Mouse (Mus musculus) splenic B cell, adult 2 months (primary cell): ENCODE measurements at regions not wholly inside any gene's neighbourhood (a gene's known extent, or its start where the extent isn't known, plus 50 kb on each side); places are given as distances from the start of the nearest gene placed in this dataset.

ENCODE experiments used
- DNase-seq: peaks from one replicate; pipeline ENCODE4 v3.0.0-alpha.2; 2011; ENCODE audit warnings: low read depth, low spot score
- H3K27me3 ChIP-seq: 2 replicates; pipeline ENCODE4 v1.6.1; 2012; ENCODE audit warnings: mild to moderate bottlenecking, low read length, moderate library complexity, mixed read lengths; ENCODE audit not compliant: control insufficient read depth, poor library complexity, insufficient read depth, severe bottlenecking
- H3K36me3 ChIP-seq: 2 replicates; pipeline ENCODE4 v1.6.1; 2012; ENCODE audit warnings: mild to moderate bottlenecking, low read length, moderate library complexity, mixed read lengths; ENCODE audit not compliant: control insufficient read depth, poor library complexity, insufficient read depth, severe bottlenecking

DNA sequence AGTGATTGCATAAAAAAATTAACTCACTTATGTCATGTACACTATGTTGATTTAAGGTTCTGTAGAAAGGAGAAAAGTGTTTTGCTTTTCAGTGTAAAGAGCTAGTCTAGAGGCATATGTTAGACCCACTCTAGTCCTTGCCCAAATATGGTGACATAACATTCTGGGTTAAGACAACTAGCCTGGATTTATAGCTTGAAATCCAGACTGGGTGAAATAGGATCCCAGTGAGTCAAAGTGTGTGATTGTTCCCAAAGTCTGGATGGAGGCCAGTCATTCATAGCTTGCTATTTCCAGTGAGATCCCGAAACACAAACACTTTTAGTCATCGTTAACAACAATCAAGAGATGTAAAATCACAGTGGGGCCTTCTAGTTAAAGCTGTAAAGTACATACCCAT lies 110.5 kb upstream of the Fn1 start:
- no peaks in the 10 kb centered on the region for H3K27me3 ChIP-seq
- no peaks in the 10 kb centered on the region for H3K36me3 ChIP-seq
- no peak for DNase-seq

DNA sequence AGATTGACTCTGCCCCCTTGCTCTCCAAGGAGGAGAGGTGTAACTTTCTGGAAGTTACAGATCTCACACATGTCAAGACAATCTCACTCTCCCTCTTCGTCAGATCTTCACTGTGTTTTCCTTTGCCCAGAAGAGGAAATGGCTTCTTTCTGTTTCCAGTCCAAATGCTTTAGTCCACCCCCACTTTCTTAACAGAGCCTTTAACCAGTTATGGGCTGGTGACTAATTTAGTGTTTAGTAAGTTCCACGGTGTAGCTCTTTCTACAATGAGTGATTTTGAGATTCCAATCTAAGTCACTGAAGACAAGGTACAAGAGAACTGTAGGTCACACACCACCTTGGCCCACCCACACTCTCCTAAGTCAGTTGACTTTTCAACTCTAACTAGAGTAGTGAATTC lies 107.3 kb upstream of the Fn1 start:
- Histone ChIP-seq H3K27me3 (no peaks in the 10 kb centered on the region), H3K36me3 (no peaks in the 10 kb centered on the region)
- DNase-seq, result no peak

DNA sequence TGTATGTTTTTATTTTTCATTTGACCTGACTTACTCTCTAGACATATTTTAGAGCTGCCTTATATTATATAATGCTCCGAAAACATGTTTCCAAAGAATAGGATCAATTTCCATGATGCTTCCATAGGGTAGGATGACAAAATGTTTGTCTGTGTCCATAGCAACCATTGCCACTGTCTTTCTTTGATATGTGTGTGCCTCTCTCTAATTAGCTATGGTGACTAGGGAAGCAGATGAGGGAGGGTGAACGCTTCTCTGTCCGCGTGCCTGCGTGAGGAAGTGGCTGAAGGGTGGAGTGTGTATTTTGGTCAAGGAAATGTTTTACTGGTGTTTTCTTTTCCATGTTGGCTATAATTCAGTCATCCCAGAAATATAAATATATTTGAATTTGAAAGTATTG lies 104.2 kb upstream of the Fn1 start:
- Histone ChIP-seq H3K27me3 (no peaks in the 10 kb centered on the region), H3K36me3 (no peaks in the 10 kb centered on the region)
- no peak for DNase-seq

DNA sequence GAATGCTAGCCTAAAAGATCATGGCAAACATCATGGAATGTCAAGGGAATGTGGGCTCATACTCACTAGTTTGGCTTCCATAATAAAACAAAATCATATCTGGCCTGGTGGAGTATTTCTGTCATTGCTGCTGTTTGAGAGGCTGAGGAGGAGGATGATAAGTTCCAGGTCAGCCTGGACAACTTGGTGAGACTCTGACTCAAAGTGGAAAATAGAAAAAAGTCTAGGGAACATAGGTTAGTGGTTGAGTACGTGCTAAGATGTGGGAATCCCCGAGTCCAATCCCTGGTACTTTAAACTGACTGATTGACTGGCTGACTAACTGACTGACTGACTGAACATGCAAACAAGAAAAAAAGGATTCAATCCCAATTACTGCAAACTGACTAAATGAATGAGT lies 103.2 kb upstream of the Fn1 start:
- DNase-seq, result no peak
- Histone ChIP-seq H3K27me3 (no peaks in the 10 kb centered on the region), H3K36me3 (no peaks in the 10 kb centered on the region)

DNA sequence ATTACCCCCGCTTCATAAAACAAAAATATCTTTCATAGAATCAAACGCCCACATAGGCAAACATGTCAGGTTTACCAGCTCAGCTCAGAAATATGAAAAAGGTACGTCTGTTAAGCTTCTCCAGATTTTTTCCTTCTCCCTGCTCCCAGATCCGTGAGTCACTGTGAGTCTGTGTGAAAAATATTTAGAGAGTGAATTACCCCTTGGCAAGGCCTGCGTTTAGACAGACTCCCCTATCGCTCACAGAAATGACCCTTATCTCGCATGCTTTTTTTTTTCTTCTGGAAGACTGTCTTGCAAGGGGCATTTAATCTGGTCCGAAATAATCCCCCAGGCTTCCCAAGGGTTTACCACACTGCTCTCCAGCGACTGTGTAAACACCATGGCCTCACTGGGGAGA lies 102.4 kb upstream of the Fn1 start:
- DNase-seq, result no peak
- no peaks in the 10 kb centered on the region for H3K36me3 ChIP-seq
- no peaks in the 10 kb centered on the region for H3K27me3 ChIP-seq

DNA sequence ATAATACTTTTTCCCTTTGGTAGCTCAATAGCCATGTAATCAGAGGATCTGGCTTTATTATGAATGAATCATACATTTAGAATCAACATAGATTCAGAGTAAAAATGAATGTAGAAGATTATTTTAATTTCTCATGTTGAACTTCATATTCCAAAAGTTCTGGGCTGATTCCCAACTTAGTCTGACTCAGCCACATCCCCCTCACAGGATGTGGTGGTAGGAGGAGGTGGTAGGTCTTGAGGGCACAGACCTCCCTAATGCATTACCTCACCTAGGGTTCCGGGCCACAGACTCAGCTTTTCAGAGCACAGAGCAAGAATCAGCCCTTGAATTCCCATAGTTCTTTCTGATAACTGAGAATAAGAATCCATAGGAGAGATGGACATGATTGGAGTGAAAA lies 99.4 kb upstream of the Fn1 start:
- no peaks in the 10 kb centered on the region for H3K36me3 ChIP-seq
- no peak for DNase-seq

DNA sequence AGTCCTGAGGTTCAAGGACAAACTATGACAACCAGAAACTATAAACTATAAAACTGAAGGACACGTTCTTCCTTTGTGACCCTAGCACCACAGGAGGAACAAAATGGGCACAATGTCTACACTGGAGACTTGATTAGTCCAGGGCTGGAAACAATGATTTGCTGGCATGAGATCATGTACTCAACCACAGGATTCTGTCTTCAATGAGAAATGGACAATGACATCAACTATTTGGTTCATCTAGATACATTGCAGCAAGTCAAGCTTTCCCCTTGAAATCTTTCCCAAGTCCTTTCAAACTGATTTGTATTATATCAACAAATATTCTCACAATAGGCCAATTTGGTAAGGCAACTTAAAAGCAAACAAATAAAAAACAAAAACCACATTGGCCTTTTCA lies 98.6 kb upstream of the Fn1 start:
- no peak for DNase-seq
- no peaks in the 10 kb centered on the region for H3K36me3 ChIP-seq
- no peaks in the 10 kb centered on the region for H3K27me3 ChIP-seq

More for the DNA sequence above, 99.4 kb upstream of the Fn1 start:
- H3K27me3 ChIP-seq, result no peaks in the 10 kb centered on the region

DNA sequence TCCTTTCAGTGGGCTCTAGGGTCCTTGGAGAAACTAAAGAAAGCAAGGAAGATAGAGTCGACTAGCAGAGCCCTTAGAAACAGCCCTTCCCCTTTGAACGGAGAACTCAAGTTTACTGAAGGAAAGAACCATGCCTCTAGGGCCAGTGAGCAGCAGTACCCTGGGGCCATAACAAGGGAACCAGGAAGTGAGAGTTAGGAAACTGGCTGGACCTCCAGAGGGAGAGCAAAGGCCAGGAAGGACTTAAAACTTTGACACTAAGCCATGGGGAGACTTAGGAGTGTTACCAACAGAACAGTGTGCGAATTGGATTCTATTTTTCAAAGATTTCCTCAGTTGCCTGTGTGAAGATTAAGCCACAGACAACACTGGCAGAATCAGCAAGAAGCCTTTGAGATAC lies 82.6 kb upstream of the Fn1 start:
- no peaks in the 10 kb centered on the region for H3K36me3 ChIP-seq
- H3K27me3 ChIP-seq, result no peaks in the 10 kb centered on the region
- DNase-seq, result no peak

DNA sequence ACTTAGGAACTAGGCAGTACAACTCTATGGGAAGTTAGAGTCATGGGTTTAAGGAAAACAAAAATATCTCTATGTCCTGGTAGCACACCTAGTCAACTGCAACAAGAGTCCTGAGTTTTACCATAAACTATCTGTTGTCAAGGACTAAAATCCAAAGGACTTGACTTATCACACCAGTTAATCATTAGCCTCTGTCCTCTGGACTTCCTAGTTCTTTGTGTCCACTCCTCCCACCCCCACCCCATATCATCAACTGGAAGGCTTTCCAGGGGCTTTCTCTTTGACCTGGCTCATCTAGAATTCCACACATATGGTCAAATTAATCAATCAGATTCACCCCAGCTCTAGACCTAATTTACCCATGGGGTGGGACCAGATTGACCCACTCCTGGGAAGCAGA lies 78.6 kb upstream of the Fn1 start:
- H3K27me3 ChIP-seq, result no peaks in the 10 kb centered on the region
- H3K36me3 ChIP-seq, result no peaks in the 10 kb centered on the region
- DNase-seq, result no peak

DNA sequence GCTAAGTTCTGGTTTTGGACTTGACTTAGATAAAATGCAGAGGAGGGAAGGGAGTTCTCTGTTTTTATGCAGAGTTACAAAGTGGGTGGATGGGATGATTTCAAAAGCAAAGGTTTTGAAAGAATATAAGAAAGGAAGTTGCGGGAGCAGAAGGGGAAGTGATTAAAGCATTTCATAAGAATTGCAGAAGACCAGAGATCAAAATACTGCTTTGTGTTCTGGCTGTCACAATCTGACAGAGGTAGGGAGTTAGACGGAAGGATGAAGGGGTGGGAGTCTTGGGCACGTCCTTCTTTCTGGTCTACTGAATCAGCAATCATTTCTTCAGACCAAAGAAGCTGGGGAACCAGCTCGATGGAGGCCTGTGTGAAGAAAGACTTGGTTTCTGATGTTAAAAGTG lies 78.0 kb upstream of the Fn1 start:
- DNase-seq, result no peak
- H3K36me3 ChIP-seq, result no peaks in the 10 kb centered on the region
- no peaks in the 10 kb centered on the region for H3K27me3 ChIP-seq

DNA sequence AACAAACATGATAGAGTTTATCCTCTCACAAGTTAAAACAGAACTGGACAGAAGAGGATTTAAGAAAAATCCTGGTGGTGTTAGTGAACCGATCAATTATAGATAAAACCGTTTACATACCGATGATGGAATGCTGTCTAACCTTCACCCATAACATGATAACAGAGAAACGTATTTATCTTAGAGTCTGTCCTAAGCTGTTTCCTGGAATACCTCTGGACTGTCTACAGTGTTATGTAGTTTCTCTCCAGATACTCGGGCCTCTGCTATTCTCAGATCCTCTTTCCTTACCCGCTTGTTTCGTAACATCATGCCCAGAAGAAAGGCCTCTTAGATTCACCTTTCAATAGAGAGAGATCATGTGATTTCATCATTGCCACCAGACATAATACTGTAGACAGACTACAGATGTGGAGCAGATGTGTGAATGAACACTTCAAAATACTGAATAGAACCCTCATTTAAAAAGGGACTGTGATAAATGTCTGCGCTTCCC lies 75.9 kb upstream of the Fn1 start:
- H3K36me3 ChIP-seq, result no peaks in the 10 kb centered on the region
- H3K27me3 ChIP-seq, result no peaks in the 10 kb centered on the region
- no peak for DNase-seq

DNA sequence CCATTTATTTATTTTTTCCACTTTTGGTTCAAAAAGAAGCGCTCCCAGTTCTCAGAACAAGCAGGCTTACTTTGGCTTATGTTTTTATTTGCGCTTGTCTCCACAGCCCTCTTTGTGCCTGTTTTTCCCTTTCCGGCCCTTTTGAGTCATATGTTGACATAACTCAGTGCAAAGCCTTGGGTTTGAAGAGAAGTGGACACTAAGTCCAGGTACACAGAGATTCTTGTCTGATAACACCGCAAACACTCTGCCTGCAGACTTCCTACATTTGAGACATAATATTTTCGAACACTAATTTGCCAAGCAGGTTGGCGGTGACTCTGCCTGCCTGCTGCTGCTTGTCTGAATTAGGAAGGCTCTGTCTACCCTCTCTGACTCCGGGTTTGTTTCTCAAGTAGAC lies 70.8 kb upstream of the Fn1 start:
- no peaks in the 10 kb centered on the region; the same call in 1 of the 2 replicates for H3K27me3 ChIP-seq
- H3K36me3 ChIP-seq, result no peaks in the 10 kb centered on the region
- no peak for DNase-seq

DNA sequence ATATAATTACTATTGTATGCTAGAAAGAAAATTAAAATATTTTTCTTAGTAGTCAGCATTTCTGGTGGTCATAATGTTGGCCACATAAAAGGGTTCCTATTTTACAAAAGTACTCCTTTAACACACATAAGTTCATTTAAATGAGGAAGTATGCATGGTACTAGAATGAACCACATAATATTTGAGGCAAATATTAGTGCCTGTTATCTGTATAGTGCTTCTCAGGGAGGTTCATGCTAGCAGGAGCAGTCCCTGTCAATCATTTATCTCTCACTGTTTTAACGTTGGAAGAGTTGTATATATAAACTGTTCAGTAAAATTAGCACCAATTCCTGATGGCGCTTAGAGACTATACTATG lies 70.0 kb upstream of the Fn1 start:
- no peaks in the 10 kb centered on the region; the same call in 1 of the 2 replicates for H3K27me3 ChIP-seq
- DNase-seq, result no peak
- H3K36me3 ChIP-seq, result no peaks in the 10 kb centered on the region

DNA sequence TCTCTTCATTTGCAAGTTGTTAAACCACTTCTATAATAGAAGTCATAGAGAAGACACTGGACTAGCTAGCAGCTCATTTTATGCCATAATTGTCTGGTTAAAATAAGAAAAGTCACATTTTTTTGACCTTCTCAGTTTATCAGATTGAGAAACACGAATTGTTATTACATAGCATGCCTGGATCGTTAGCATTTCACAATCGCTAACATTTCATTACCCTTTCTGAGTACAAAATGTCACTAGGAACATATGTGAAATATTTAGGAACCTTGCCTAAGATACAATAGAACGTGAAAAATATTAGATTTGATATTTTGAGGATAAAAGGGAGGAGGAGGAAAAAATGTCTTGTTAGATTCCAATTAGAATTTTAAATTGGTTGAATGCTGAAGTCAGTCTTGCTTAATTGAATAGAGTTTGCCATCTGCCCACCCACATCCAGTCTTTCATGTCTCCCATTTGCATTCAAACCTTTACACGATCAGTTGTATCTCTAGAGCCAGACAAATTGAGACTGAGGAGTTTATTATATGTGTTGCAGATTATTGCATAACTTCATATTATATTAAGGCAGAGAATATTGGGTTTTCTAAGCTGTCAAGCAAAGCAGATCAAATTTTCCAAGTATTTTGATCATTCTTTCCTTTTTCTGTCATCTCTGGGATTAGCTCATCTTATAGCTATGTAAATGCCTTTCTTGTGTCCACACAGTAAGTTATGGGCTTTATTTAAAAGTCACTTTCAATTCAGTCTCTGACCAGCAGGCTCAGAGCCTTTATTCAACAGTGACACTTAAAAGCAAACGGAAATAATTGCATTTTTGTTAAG lies 69.4 kb upstream of the Fn1 start:
- Histone ChIP-seq H3K27me3 (no peaks in the 10 kb centered on the region; the same call in 1 of the 2 replicates), H3K36me3 (no peaks in the 10 kb centered on the region)
- no peak for DNase-seq
